Mouse (Mus musculus) limb, embryonic 11.5 days (tissue): ENCODE measurements around the gene Tbxas1. TPM values are rescaled to one million over a fixed set of nuclear protein-coding genes. Genes with fewer than 3 reads are reported as not detected.

Experiments
- ATAC-seq: fragments of 200-750 bp; cut with Nextera tagmentation; 2 replicates; pipeline ENCODE4 v1.8.0; 2017; ENCODE audit warnings: low read depth; ENCODE audit not compliant: insufficient number of reproducible peaks, low FRiP score, low TSS enrichment
- DNase-seq: peaks from one replicate; pipeline ENCODE4 v3.0.0-alpha.2; 2015; ENCODE audit warnings: low spot score
- H3K27ac ChIP-seq: fragments of 300-500 bp; sonication (generic); replicated peaks from 2 replicates; pipeline ENCODE4 v1.5.1; 2014; ENCODE audit warnings: low read depth, mild to moderate bottlenecking, low read length
- H3K27me3 ChIP-seq: fragments of 300-500 bp; sonication (generic); 2 replicates; pipeline ENCODE4 v1.6.1; 2014; ENCODE audit warnings: mild to moderate bottlenecking, low read length, mixed read lengths; ENCODE audit not compliant: control insufficient read depth, insufficient read depth
- H3K36me3 ChIP-seq: fragments of 300-500 bp; sonication (generic); 2 replicates; pipeline ENCODE4 v1.6.1; 2014; ENCODE audit warnings: mild to moderate bottlenecking, low read length, moderate library complexity, mixed read lengths; ENCODE audit not compliant: control insufficient read depth, insufficient read depth
- H3K4me1 ChIP-seq: fragments of 300-500 bp; sonication (generic); 2 replicates; pipeline ENCODE4 v1.6.1; 2014; ENCODE audit warnings: low read length, mixed read lengths; ENCODE audit not compliant: control insufficient read depth, insufficient read depth
- H3K4me2 ChIP-seq: fragments of 300-500 bp; sonication (generic); 2 replicates; pipeline ENCODE4 v1.6.1; 2014; ENCODE audit warnings: low read depth, mild to moderate bottlenecking, moderate library complexity; ENCODE audit not compliant: severe bottlenecking
- H3K4me3 ChIP-seq: fragments of 300-500 bp; sonication (generic); 2 replicates; pipeline ENCODE4 v1.5.1; 2014; ENCODE audit warnings: low read depth, low read length
- H3K9ac ChIP-seq: fragments of 300-500 bp; sonication (generic); 2 replicates; pipeline ENCODE4 v1.6.1; 2014; ENCODE audit warnings: mild to moderate bottlenecking, low read length
- H3K9me3 ChIP-seq: fragments of 300-500 bp; sonication (generic); 2 replicates; pipeline ENCODE4 v1.6.1; 2016; ENCODE audit warnings: low read length; ENCODE audit not compliant: control insufficient read depth
- WGBS: fragments of 180-500 bp; shearing (Covaris S2); extraction: QIAGEN DNeasy Blood & Tissue Kit; methylation state at CpG from one replicate; pipeline ENCODE4 v1.1.7; 2014; 5-methylcytosine and 5-hydroxymethylcytosine counted together
- polyA plus RNA-seq: library from polyadenylated mRNA; unstranded; fragments of >200 nt; fragmentation: Nextera tagmentation; extraction: Ambion mirVana; gene quantifications from 2 replicates; pipeline ENCODE4 v1.2.1, GENCODE M21; 2014

Tbxas1 gene
- polyA plus RNA-seq, 1 experiment from 2014 or later = 1.3 TPM

DNA sequence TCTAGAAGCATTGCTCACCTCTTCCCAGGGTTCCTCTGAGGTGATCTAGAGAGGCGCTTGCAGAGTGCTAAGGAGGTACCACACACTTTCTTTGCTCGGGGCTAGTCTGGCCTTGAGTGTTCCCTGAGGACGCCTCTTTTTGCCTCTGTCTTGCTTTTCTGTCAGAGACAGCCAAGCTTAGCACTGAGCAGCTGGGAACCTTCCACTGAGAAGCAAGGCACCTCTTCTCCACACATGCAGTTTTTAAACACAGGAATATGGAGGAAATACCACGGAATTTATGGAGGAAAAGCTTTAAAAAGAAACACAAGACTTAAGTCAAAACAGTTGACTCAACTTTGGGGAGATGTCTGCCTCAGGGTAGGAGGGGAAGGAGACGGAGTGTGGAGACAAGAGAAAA, 40.6 kb downstream of the Tbxas1 start:
- no peak for ATAC-seq
- H3K9ac ChIP-seq = no peak overlapping the region
- WGBS = 75% methylated on average over 5 of the region's 5 CpGs

GRCm38 (mm10) chr6:38916571-38916970, 41.4 kb downstream of the Tbxas1 start:
- Histone ChIP-seq H3K4me3 (no peak overlapping the region), H3K27me3 (no peaks in the 10 kb centered on the region), H3K9ac (no peak overlapping the region), H3K4me2 (no peak overlapping the region), H3K27ac (no peak overlapping the region), H3K4me1 (no peaks in the 10 kb centered on the region), H3K36me3 (no peaks in the 10 kb centered on the region), H3K9me3 (no peaks in the 10 kb centered on the region)
- DNase-seq = no peak
- no peak for ATAC-seq
- 95% methylated on average over 4 of the region's 4 CpGs for WGBS

More for the DNA sequence above, 40.6 kb downstream of the Tbxas1 start:
- no peak overlapping the region for H3K4me3 ChIP-seq
- no peaks in the 10 kb centered on the region for H3K4me1 ChIP-seq
- no peak overlapping the region for H3K4me2 ChIP-seq
- no peaks in the 10 kb centered on the region for H3K27me3 ChIP-seq
- DNase-seq = no peak
- H3K36me3 ChIP-seq = no peaks in the 10 kb centered on the region
- no peak overlapping the region for H3K27ac ChIP-seq
- no peaks in the 10 kb centered on the region for H3K9me3 ChIP-seq

- Histone ChIP-seq H3K9me3 (no peaks in the 10 kb centered on the region), H3K4me3 (no peak overlapping the region), H3K36me3 (no peaks in the 10 kb centered on the region), H3K27ac (no peak overlapping the region), H3K4me1 (no peaks in the 10 kb centered on the region), H3K27me3 (no peaks in the 10 kb centered on the region), H3K9ac (no peak overlapping the region), H3K4me2 (no peak overlapping the region)
- DNase-seq = no peak
- WGBS = 81% methylated on average over 3 of the region's 3 CpGs
- ATAC-seq = no peak
Observed at GRCm38 (mm10) chr6:38917415-38917814, 42.2 kb downstream of the Tbxas1 start.

GRCm38 (mm10) chr6:38918728-38919127, 43.5 kb downstream of the Tbxas1 start:
- Histone ChIP-seq H3K36me3 (no peaks in the 10 kb centered on the region), H3K9me3 (no peaks in the 10 kb centered on the region), H3K27me3 (no peaks in the 10 kb centered on the region), H3K4me3 (no peak overlapping the region), H3K27ac (no peak overlapping the region), H3K9ac (no peak overlapping the region), H3K4me2 (no peak overlapping the region), H3K4me1 (no peaks in the 10 kb centered on the region)
- ATAC-seq = no peak
- DNase-seq = no peak
- 88% methylated on average over 4 of the region's 4 CpGs for WGBS

DNA sequence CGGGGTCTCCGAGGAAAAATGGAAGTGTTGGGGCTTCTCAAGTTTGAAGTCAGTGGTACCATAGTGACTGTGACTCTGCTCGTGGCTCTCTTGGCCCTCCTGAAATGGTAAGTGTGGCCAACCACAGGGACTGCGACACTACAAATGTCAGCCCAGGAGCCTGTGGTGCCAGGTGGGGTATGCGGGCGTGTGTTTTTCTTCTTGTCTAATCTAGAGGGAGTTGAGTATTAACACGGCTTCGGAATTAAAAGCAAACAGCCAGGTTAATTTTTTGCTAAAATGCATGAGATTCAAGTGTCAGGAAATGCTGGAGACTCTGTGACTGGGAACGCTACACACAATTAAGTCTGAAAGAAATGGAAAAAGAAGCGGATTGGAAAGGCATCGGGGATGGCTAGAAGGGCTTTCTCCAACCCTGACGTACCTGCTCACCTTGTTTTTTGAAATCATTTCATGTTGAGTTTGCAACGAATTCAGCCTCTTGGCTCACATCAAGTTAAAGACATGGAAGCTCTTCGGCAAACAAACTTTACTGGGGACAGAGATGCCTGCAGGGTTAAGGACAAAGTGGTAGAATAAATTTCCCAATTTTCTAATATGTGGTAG, 44.0 kb downstream of the Tbxas1 start:
- Histone ChIP-seq H3K4me3 (no peak overlapping the region), H3K27me3 (no peaks in the 10 kb centered on the region), H3K9ac (no peak overlapping the region), H3K27ac (no peak overlapping the region), H3K4me1 (no peaks in the 10 kb centered on the region), H3K36me3 (no peaks in the 10 kb centered on the region), H3K4me2 (no peak overlapping the region), H3K9me3 (no peaks in the 10 kb centered on the region)
- ATAC-seq (no peak), DNase-seq (no peak)
- WGBS = 88% methylated on average over 14 of the region's 14 CpGs

- no peak overlapping the region for H3K4me2 ChIP-seq
- H3K4me1 ChIP-seq = no peaks in the 10 kb centered on the region
- no peak overlapping the region for H3K4me3 ChIP-seq
- H3K36me3 ChIP-seq = no peaks in the 10 kb centered on the region
- H3K9ac ChIP-seq = no peak overlapping the region
- WGBS = 84% methylated on average over 6 of the region's 6 CpGs
- no peaks in the 10 kb centered on the region for H3K27me3 ChIP-seq
- no peaks in the 10 kb centered on the region for H3K9me3 ChIP-seq
- no peak overlapping the region for H3K27ac ChIP-seq
- DNase-seq = no peak
- no peak for ATAC-seq
Observed at GRCm38 (mm10) chr6:38920141-38920540, 44.9 kb downstream of the Tbxas1 start.

- Histone ChIP-seq H3K27me3 (no peaks in the 10 kb centered on the region), H3K4me2 (no peak overlapping the region), H3K4me1 (no peaks in the 10 kb centered on the region), H3K27ac (no peak overlapping the region), H3K36me3 (no peaks in the 10 kb centered on the region), H3K9me3 (no peaks in the 10 kb centered on the region), H3K4me3 (no peak overlapping the region), H3K9ac (no peak overlapping the region)
- WGBS = 84% methylated on average over 17 of the region's 17 CpGs
- ATAC-seq (no peak), DNase-seq (no peak)
Observed at GRCm38 (mm10) chr6:38921095-38921809, 46.0 kb downstream of the Tbxas1 start.

DNA sequence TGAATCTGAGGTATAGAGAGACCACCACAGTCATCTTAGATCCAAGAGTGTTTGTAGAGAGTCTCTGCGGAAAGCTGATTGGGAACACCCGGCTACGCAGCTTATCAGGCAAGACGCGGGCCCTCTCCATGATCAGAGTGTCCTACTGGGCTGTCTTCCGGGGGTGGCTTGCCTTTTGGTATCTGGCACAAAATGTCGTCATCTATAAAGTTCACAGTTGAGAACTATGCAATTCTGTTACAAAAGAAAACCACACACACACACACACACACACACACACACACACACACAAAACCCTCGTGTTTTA, 46.6 kb downstream of the Tbxas1 start:
- H3K4me2 ChIP-seq = no peak overlapping the region
- H3K27ac ChIP-seq = no peak overlapping the region
- no peaks in the 10 kb centered on the region for H3K4me1 ChIP-seq
- no peaks in the 10 kb centered on the region for H3K27me3 ChIP-seq
- WGBS = 89% methylated on average over 8 of the region's 8 CpGs
- H3K36me3 ChIP-seq = no peaks in the 10 kb centered on the region
- no peaks in the 10 kb centered on the region for H3K9me3 ChIP-seq
- H3K9ac ChIP-seq = no peak overlapping the region
- ATAC-seq (no peak), DNase-seq (no peak)
- H3K4me3 ChIP-seq = no peak overlapping the region

DNA sequence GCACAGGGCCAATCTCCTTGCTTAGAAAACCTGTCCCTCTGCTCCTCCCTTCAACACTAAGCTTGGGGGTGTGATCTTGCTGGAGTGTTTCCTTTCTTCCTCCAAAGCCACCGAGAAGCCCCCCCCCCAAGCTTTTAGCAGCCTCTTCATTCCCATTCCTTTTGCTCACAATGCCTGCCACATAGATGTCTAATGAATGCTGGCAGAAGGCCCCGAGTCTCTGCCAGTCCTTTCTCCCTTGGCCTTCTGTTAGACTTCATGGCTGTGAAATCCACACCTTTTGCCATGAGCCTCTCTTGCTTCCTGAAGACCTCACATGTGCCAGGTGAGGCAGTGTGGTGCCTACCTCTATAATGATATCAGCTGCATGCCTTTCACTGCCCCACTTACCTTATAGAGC, 47.3 kb downstream of the Tbxas1 start:
- DNase-seq = no peak
- Histone ChIP-seq H3K4me3 (no peak overlapping the region), H3K4me1 (no peaks in the 10 kb centered on the region), H3K27me3 (no peaks in the 10 kb centered on the region), H3K27ac (no peak overlapping the region), H3K4me2 (no peak overlapping the region), H3K9me3 (no peaks in the 10 kb centered on the region), H3K9ac (no peak overlapping the region), H3K36me3 (no peaks in the 10 kb centered on the region)
- ATAC-seq = no peak
- 64% methylated on average over 2 of the region's 2 CpGs for WGBS
